Mouse (Mus musculus): ENCODE data around the gene Fxyd1. TPM values are rescaled to one million over a fixed set of nuclear protein-coding genes. Genes with fewer than 3 reads are reported as not detected.

Gene Fxyd1
- polyA plus RNA-seq (2015; fragmentation: Nextera tagmentation; extraction: Ambion mirVana), result 1,006 and 1,110 TPM in 2 replicates

- Histone ChIP-seq H3K4me2 (ENCODE audit: low read depth, low read length) (peak within 1 kb of the TSS; percentile 3; the same call in 1 of the 2 replicates), H3K36me3 (ENCODE audit: control insufficient read depth, insufficient read depth) (no peaks in the 10 kb centered on the region), H3K27ac (ENCODE audit: low read length) (peak within 1 kb of the TSS; percentile 98), H3K4me3 (ENCODE audit: low read length) (no peak within 1 kb of the TSS), H3K9ac (ENCODE audit: low read length) (peak within 1 kb of the TSS; percentile 6; the same call in 1 of the 2 replicates), H3K9me3 (replicated peaks; ENCODE audit: control insufficient read depth, low read length) (no peaks in the 10 kb centered on the region), H3K4me1 (ENCODE audit: control insufficient read depth, insufficient read depth, low read length) (peaks cover 24% of the 10 kb centered on the region), H3K27me3 (ENCODE audit: control insufficient read depth, insufficient read depth, low read length) (peaks cover 5% of the 10 kb centered on the region; the same call in 1 of the 2 replicates)
- ATAC-seq (replicated peaks; ENCODE audit: extremely low read depth, insufficient read depth, low FRiP score), result no peak
- 80% methylated on average over 2 of the region's 2 CpGs for WGBS
These were observed at the start of gene Fxyd1 for GRCm38 (mm10) chr7:31057071-31057470. Gene Fxyd1 (minus strand): TSS chr7:31057199.

- 55% methylated on average over 3 of the region's 3 CpGs for WGBS
These were observed 49.2 kb upstream of the Fxyd1 start for GRCm38 (mm10) chr7:31106166-31106565.

GRCm38 (mm10) chr7:31105061-31105768 is 48.2 kb upstream of the Fxyd1 start:
- H3K9me3 ChIP-seq (replicated peaks; ENCODE audit: control insufficient read depth, low read length), result no peaks in the 10 kb centered on the region

More at GRCm38 (mm10) chr7:31106166-31106565, 49.2 kb upstream of the Fxyd1 start:
- H3K27me3 ChIP-seq (ENCODE audit: control insufficient read depth, insufficient read depth, low read length), result peaks cover 8% of the 10 kb centered on the region
- no peaks in the 10 kb centered on the region for H3K9me3 ChIP-seq (replicated peaks; ENCODE audit: control insufficient read depth, low read length)
- no peak for ATAC-seq (replicated peaks; ENCODE audit: extremely low read depth, insufficient read depth, low FRiP score)
- H3K27ac ChIP-seq (ENCODE audit: low read length), result no peak overlapping the region
- no peak overlapping the region for H3K9ac ChIP-seq (ENCODE audit: low read length)
- no peak overlapping the region for H3K4me3 ChIP-seq (ENCODE audit: low read length)
- no peaks in the 10 kb centered on the region for H3K36me3 ChIP-seq (ENCODE audit: control insufficient read depth, insufficient read depth)
- peaks cover 19% of the 10 kb centered on the region for H3K4me1 ChIP-seq (ENCODE audit: control insufficient read depth, insufficient read depth, low read length)
- no peak overlapping the region for H3K4me2 ChIP-seq (ENCODE audit: low read depth, low read length)

DNA sequence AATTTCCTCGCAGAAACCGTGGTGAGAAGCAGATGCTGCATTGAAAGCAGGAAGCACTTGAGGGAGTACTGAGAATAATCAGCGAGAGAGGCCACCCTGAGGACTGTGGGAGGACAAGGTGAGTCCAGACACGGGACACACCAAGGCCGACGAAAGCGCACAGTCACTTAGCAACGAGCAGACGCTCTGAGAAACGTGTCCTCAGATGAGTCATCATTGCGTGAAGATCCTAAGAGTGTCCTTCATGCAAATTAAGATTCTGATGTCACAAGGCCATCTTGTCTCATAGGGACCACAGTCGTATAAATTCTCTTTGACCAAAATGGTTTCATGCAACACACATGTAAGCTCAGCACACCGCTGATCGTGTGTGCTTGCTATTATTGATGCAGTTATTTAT is 43.8 kb upstream of the Fxyd1 start:
- H3K9me3 ChIP-seq (replicated peaks; ENCODE audit: control insufficient read depth, low read length), result no peaks in the 10 kb centered on the region
- H3K4me2 ChIP-seq (ENCODE audit: low read depth, low read length), result no peak overlapping the region
- peaks cover 9% of the 10 kb centered on the region; the same call in 1 of the 2 replicates for H3K4me1 ChIP-seq (ENCODE audit: control insufficient read depth, insufficient read depth, low read length)
- WGBS, result 58% methylated on average over 14 of the region's 14 CpGs
- H3K4me3 ChIP-seq (ENCODE audit: low read length), result no peak overlapping the region
- ATAC-seq (replicated peaks; ENCODE audit: extremely low read depth, insufficient read depth, low FRiP score), result no peak
- no peak overlapping the region for H3K9ac ChIP-seq (ENCODE audit: low read length)
- H3K27ac ChIP-seq (ENCODE audit: low read length), result no peak overlapping the region
- H3K27me3 ChIP-seq (ENCODE audit: control insufficient read depth, insufficient read depth, low read length), result peaks cover 8% of the 10 kb centered on the region
- no peaks in the 10 kb centered on the region for H3K36me3 ChIP-seq (ENCODE audit: control insufficient read depth, insufficient read depth)

More at GRCm38 (mm10) chr7:31105061-31105768, 48.2 kb upstream of the Fxyd1 start:
- no peak for ATAC-seq (replicated peaks; ENCODE audit: extremely low read depth, insufficient read depth, low FRiP score)
- H3K27me3 ChIP-seq (ENCODE audit: control insufficient read depth, insufficient read depth, low read length), result peaks cover 8% of the 10 kb centered on the region
- no peaks in the 10 kb centered on the region for H3K36me3 ChIP-seq (ENCODE audit: control insufficient read depth, insufficient read depth)
- H3K9ac ChIP-seq (ENCODE audit: low read length), result no peak overlapping the region
- H3K27ac ChIP-seq (ENCODE audit: low read length), result no peak overlapping the region
- no peak overlapping the region for H3K4me2 ChIP-seq (ENCODE audit: low read depth, low read length)
- WGBS, result 37% methylated on average over 15 of the region's 15 CpGs
- no peak overlapping the region for H3K4me3 ChIP-seq (ENCODE audit: low read length)
- peaks cover 18% of the 10 kb centered on the region for H3K4me1 ChIP-seq (ENCODE audit: control insufficient read depth, insufficient read depth, low read length)

DNA sequence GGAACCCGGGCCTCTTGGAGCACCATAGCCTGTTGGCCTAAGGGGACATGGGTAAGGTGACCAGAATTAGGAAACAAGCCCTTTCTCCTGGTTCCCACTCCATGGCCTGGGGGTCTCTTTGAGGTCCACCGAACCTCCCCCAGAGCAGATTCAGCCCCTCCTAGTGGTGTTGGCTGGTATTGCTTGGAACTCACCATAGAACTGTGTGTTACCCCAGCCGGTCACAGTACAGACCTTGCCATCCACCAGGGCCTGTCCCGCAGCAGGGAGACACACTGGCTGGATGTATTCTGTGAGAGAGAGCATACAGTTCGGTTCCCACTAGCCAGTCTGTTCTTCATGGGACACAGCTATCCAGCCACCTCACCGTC is 42.6 kb upstream of the Fxyd1 start:
- no peak for ATAC-seq (replicated peaks; ENCODE audit: extremely low read depth, insufficient read depth, low FRiP score)
- Histone ChIP-seq H3K4me2 (ENCODE audit: low read depth, low read length) (no peak overlapping the region), H3K27me3 (ENCODE audit: control insufficient read depth, insufficient read depth, low read length) (peaks cover 11% of the 10 kb centered on the region), H3K9me3 (replicated peaks; ENCODE audit: control insufficient read depth, low read length) (no peaks in the 10 kb centered on the region), H3K9ac (ENCODE audit: low read length) (no peak overlapping the region), H3K27ac (ENCODE audit: low read length) (no peak overlapping the region), H3K36me3 (ENCODE audit: control insufficient read depth, insufficient read depth) (no peaks in the 10 kb centered on the region), H3K4me1 (ENCODE audit: control insufficient read depth, insufficient read depth, low read length) (0 out of 2 replicates have a peak, but pooled peaks cover 2% of the 10 kb centered on the region), H3K4me3 (ENCODE audit: low read length) (no peak overlapping the region)
- 82% methylated on average over 6 of the region's 6 CpGs for WGBS

- Histone ChIP-seq H3K27ac (ENCODE audit: low read length) (no peak overlapping the region), H3K9ac (ENCODE audit: low read length) (no peak overlapping the region), H3K4me3 (ENCODE audit: low read length) (no peak overlapping the region), H3K9me3 (replicated peaks; ENCODE audit: control insufficient read depth, low read length) (no peaks in the 10 kb centered on the region), H3K4me1 (ENCODE audit: control insufficient read depth, insufficient read depth, low read length) (0 out of 2 replicates have a peak, but pooled peaks cover 2% of the 10 kb centered on the region), H3K4me2 (ENCODE audit: low read depth, low read length) (no peak overlapping the region), H3K27me3 (ENCODE audit: control insufficient read depth, insufficient read depth, low read length) (peaks cover 7% of the 10 kb centered on the region), H3K36me3 (ENCODE audit: control insufficient read depth, insufficient read depth) (no peaks in the 10 kb centered on the region)
- ATAC-seq (replicated peaks; ENCODE audit: extremely low read depth, insufficient read depth, low FRiP score), result no peak
- 78% methylated on average over 22 of the region's 22 CpGs for WGBS
These were observed 42.0 kb upstream of the Fxyd1 start for GRCm38 (mm10) chr7:31098697-31099611.

GRCm38 (mm10) chr7:31097583-31098248 is 40.7 kb upstream of the Fxyd1 start:
- 37% methylated on average over 20 of the region's 20 CpGs for WGBS
- Histone ChIP-seq H3K9ac (ENCODE audit: low read length) (peak overlapping the region; percentile 23), H3K36me3 (ENCODE audit: control insufficient read depth, insufficient read depth) (no peaks in the 10 kb centered on the region), H3K9me3 (replicated peaks; ENCODE audit: control insufficient read depth, low read length) (no peaks in the 10 kb centered on the region), H3K4me2 (ENCODE audit: low read depth, low read length) (peak overlapping the region; percentile 65), H3K27ac (ENCODE audit: low read length) (no peak overlapping the region), H3K4me3 (ENCODE audit: low read length) (peak overlapping the region; percentile 33), H3K4me1 (ENCODE audit: control insufficient read depth, insufficient read depth, low read length) (0 out of 2 replicates have a peak, but pooled peaks cover 2% of the 10 kb centered on the region), H3K27me3 (ENCODE audit: control insufficient read depth, insufficient read depth, low read length) (peaks cover 3% of the 10 kb centered on the region; the same call in 1 of the 2 replicates)
- ATAC-seq (replicated peaks; ENCODE audit: extremely low read depth, insufficient read depth, low FRiP score), result peak; percentile 95

DNA sequence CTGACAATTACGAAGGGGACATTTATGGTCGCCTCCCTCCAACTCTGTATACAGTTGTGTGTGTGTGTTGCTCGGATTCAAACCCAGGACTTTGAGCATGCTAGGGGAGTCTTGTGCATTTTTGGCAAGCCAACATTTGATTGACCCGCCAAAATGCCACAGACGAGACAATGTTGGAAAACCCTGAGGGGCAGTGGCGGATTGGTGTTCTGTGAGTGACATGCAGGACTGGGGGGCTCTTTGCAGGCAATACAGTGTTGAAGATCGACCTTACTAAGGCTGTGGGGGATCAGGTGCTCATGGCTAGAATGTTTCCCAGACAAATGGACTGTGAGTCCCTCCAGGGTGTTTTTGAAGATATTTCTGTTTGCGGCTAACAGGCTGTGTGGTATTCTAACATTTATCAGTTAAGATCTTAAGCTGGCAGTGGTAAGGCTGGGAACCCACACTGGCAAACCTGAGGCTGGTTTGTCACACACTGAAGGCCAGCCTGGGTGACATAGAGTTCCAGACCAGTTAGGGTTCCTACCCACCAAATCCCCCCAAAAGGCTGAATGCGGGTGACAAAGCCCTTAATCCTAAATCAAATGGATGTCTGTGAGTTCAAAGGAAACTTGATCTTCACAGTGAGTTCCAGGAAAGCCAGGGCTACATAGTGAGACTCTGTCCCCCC is 40.0 kb upstream of the Fxyd1 start:
- H3K9me3 ChIP-seq (replicated peaks; ENCODE audit: control insufficient read depth, low read length), result no peaks in the 10 kb centered on the region
- no peak overlapping the region for H3K4me3 ChIP-seq (ENCODE audit: low read length)
- no peak for ATAC-seq (replicated peaks; ENCODE audit: extremely low read depth, insufficient read depth, low FRiP score)
- H3K4me2 ChIP-seq (ENCODE audit: low read depth, low read length), result no peak overlapping the region
- H3K4me1 ChIP-seq (ENCODE audit: control insufficient read depth, insufficient read depth, low read length), result 0 out of 2 replicates have a peak, but pooled peaks cover 2% of the 10 kb centered on the region
- no peak overlapping the region for H3K9ac ChIP-seq (ENCODE audit: low read length)
- no peak overlapping the region for H3K27ac ChIP-seq (ENCODE audit: low read length)
- peaks cover 3% of the 10 kb centered on the region; the same call in 1 of the 2 replicates for H3K27me3 ChIP-seq (ENCODE audit: control insufficient read depth, insufficient read depth, low read length)
- no peaks in the 10 kb centered on the region for H3K36me3 ChIP-seq (ENCODE audit: control insufficient read depth, insufficient read depth)
- WGBS, result 70% methylated on average over 9 of the region's 9 CpGs
